Mouse (Mus musculus): ENCODE data around the gene Poln.

DNA sequence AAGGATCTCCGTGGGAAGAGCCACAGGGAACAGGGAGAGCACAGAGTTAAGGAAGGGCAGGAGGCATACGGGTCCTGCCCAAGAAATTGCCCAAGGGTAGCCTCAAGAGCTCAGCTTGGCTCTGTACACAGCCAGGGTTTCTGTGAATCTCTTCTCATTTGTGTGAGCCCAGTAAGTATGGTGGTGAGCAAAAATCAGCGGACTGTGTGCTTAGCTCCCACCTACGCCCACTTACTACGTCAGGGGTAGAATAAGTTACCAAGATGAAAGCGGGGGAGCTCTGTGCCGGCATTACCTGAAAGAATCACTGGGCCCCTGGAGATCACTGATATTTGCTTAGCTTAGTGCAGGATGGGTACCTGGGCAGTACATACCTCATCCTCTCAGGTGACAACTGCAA is 46.8 kb upstream of the Poln start:
- TF ChIP-seq CTCF (IDR thresholded peaks at IDR 0.05; ENCODE audit: low read depth, low read length) (no peak), POLR2A (IDR thresholded peaks at IDR 0.05; ENCODE audit: borderline replicate concordance, low read depth, low read length) (no peak)

Measured in bone marrow macrophage, adult 2 months (primary cell).